Mouse (Mus musculus) heart, postnatal 0 days (tissue): ENCODE data around the gene Tdrd1. TPM values are rescaled to one million over a fixed set of nuclear protein-coding genes. Genes with fewer than 3 reads are reported as not detected.

Experiments used
- ATAC-seq: fragments of 200-750 bp; cut with Nextera tagmentation; 2 replicates; pipeline ENCODE4 v1.8.0; 2017; ENCODE audit warnings: low read depth, moderate number of reproducible peaks, moderate library complexity; ENCODE audit not compliant: insufficient read depth
- DNase-seq: peaks from one replicate; pipeline ENCODE4 v3.0.0-alpha.2; 2016; ENCODE audit warnings: low spot score
- H3K27ac ChIP-seq: fragments of 300-500 bp; sonication (generic); 2 replicates; pipeline ENCODE4 v1.5.1; 2014; ENCODE audit warnings: low read depth, mild to moderate bottlenecking
- H3K27me3 ChIP-seq: fragments of 300-500 bp; sonication (generic); 2 replicates; pipeline ENCODE4 v1.6.1; 2014; ENCODE audit warnings: low read length, mixed read lengths; ENCODE audit not compliant: control insufficient read depth, insufficient read depth
- H3K36me3 ChIP-seq: fragments of 300-500 bp; sonication (generic); replicated peaks from 2 replicates; pipeline ENCODE4 v1.6.1; 2014; ENCODE audit warnings: low read length, mixed read lengths; ENCODE audit not compliant: control insufficient read depth, insufficient read depth
- H3K4me1 ChIP-seq: fragments of 300-500 bp; sonication (generic); 2 replicates; pipeline ENCODE4 v1.6.1; 2014; ENCODE audit warnings: antibody characterized with exemption; ENCODE audit not compliant: control insufficient read depth, insufficient read depth
- H3K4me2 ChIP-seq: fragments of 300-500 bp; sonication (generic); 2 replicates; pipeline ENCODE4 v1.6.1; 2014; ENCODE audit warnings: low read depth, mild to moderate bottlenecking, low read length, moderate library complexity
- H3K4me3 ChIP-seq: fragments of 300-500 bp; sonication (generic); 2 replicates; pipeline ENCODE4 v1.5.1; 2014; ENCODE audit warnings: low read depth, low read length
- H3K9ac ChIP-seq: fragments of 300-500 bp; sonication (generic); replicated peaks from 2 replicates; pipeline ENCODE4 v1.6.1; 2014; ENCODE audit warnings: low read depth, low read length, mixed read lengths
- H3K9me3 ChIP-seq: fragments of 300-500 bp; sonication (generic); replicated peaks from 2 replicates; pipeline ENCODE4 v1.6.1; 2016; ENCODE audit warnings: low read length; ENCODE audit not compliant: control insufficient read depth
- CTCF ChIP-seq: IDR thresholded peaks from 2 replicates; pipeline ENCODE4 v1.5.1; 2016; ENCODE audit warnings: antibody characterized with exemption, control low read depth, low read depth
- EP300 ChIP-seq: IDR thresholded peaks from 2 replicates; pipeline ENCODE4 v1.6.1; 2016; ENCODE audit warnings: antibody characterized with exemption, low read depth
- WGBS: fragments of 180-500 bp; shearing (Covaris S2); extraction: QIAGEN DNeasy Blood & Tissue Kit; methylation state at CpG from one replicate; pipeline ENCODE4 v1.1.7; 2014; 5-methylcytosine and 5-hydroxymethylcytosine counted together
- polyA plus RNA-seq: library from polyadenylated mRNA; unstranded; fragments of >200 nt; fragmentation: Nextera tagmentation; extraction: Ambion mirVana; gene quantifications from 2 replicates; pipeline ENCODE4 v1.2.1, GENCODE M21; 2015
- total RNA-seq: library from RNA; depleted of rRNA; stranded (reverse); fragments of >200 nt; gene quantifications from 2 replicates; pipeline ENCODE4 v1.2.3, GENCODE M21; 2014; ENCODE audit warnings: low replicate concordance

The Tdrd1 gene
- total and polyA plus RNA-seq, 2 experiments from 2014 or later: 0.10 TPM; not detected in 1

DNA sequence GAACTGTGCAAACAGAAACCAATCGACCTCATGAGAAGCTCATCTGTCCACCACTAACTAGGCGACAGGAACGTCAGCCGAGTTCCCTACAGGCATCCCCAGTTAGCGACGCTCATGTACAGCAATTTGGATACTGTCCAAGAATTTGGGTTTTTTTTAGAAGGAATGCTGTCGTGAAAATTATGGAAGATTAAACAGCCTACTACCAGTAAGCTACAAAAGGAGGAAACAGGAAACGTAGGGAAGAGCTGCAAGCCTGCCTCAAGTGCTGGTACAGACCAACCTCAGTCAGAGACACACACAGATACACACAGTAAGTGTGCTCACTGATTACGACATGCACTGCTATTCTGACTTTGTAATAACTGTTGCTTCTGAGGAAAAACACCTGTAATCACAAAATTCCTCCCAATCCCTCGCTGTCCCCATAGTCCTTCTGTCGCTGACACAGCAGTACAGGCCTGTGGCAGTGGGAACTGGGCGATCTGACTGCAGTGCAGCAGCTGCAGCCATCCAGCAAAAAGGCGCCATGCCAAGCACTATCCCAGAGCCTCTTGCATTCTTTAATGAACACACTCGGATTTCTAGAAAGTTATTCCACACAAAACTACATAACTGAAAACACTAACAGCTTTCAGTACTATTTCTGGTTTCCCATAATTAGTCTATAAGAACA is 8.0 kb upstream of the Tdrd1 start:
- H3K9ac ChIP-seq: no peak overlapping the region
- no peak for TF ChIP-seq CTCF
- peak; percentile 51; the same call in 1 of the 2 replicates for TF ChIP-seq EP300
- WGBS: 5% methylated on average over 14 of the region's 14 CpGs
- peak overlapping the region; percentile 17; the same call in 1 of the 2 replicates for H3K4me3 ChIP-seq
- H3K36me3 ChIP-seq: peaks cover 10% of the 10 kb centered on the region
- peaks cover 47% of the 10 kb centered on the region for H3K4me1 ChIP-seq
- ATAC-seq (peak; percentile 33), DNase-seq (peak; percentile 92)
- H3K9me3 ChIP-seq: no peaks in the 10 kb centered on the region
- H3K4me2 ChIP-seq: peak overlapping the region; percentile 51
- no peaks in the 10 kb centered on the region for H3K27me3 ChIP-seq
- H3K27ac ChIP-seq: peak overlapping the region; percentile 90

GRCm38 (mm10) chr19:56821040-56821797 is 4.8 kb upstream of the Tdrd1 start:
- Histone ChIP-seq H3K27me3 (peaks cover 5% of the 10 kb centered on the region; the same call in 1 of the 2 replicates), H3K4me1 (peaks cover 43% of the 10 kb centered on the region), H3K4me3 (peak overlapping the region; percentile 92), H3K9ac (peak overlapping the region; percentile 95), H3K4me2 (peak overlapping the region; percentile 72), H3K27ac (peak overlapping the region; percentile 83), H3K9me3 (no peaks in the 10 kb centered on the region), H3K36me3 (no peaks in the 10 kb centered on the region)
- no peak for DNase-seq
- no peak for ATAC-seq
- 4% methylated on average over 22 of the region's 22 CpGs for WGBS
- TF ChIP-seq CTCF: no peak
- no peak for TF ChIP-seq EP300

DNA sequence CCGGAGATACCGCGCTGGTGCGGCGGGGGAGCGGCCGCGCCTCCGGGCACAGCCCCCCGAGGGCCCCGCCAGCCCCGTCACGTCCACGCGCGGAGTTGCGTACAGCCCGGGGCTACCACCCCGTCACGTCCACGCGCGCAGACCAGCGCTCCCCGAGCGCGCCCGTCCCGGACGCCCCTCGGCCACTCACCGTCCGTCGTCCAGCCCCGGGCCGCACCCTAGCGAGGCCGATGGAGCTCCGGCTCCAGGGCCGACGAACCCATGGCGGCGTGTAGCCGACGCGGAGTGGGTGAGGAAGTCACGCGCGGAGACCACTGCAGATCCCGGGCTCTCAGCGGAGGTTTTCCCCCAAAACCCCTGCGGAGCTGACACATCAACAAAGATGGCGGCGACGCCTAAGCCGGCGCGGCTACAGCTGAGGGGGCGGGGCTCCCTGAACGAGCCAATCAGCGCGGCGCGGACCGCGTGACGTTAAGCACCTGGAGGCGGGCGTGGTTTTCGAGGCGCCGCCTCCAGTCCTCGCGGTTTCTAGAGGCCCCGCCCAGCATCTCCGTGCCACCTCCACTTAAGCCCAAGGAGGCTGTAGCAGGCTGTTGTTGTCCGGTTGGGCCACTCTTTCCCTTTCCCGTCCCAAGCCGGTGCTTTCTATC is 4.1 kb upstream of the Tdrd1 start, which contains the start of gene Ccdc186:
Gene Ccdc186 (minus strand): TSS at position 393 of the 650 bp plus-strand sequence.
- peak within 1 kb of the TSS; percentile 83 for H3K27ac ChIP-seq
- peaks cover 7% of the 10 kb centered on the region; the same call in 1 of the 2 replicates for H3K27me3 ChIP-seq
- H3K9me3 ChIP-seq: no peaks in the 10 kb centered on the region
- DNase-seq (peak; percentile 96), ATAC-seq (peak; percentile 97)
- peaks cover 35% of the 10 kb centered on the region for H3K4me1 ChIP-seq
- TF ChIP-seq CTCF (no peak), EP300 (no peak)
- under 1% methylated on average over 67 of the region's 79 CpGs for WGBS
- H3K9ac ChIP-seq: peak within 1 kb of the TSS; percentile 95
- H3K36me3 ChIP-seq: no peaks in the 10 kb centered on the region
- H3K4me2 ChIP-seq: peak within 1 kb of the TSS; percentile 72
- peak within 1 kb of the TSS; percentile 92 for H3K4me3 ChIP-seq

- WGBS: 20% methylated on average over 10 of the region's 10 CpGs
- DNase-seq (no peak), ATAC-seq (no peak)
- Histone ChIP-seq H3K4me2 (peak overlapping the region; percentile 61), H3K9ac (no peak overlapping the region), H3K4me1 (peaks cover 30% of the 10 kb centered on the region), H3K27me3 (peaks cover 7% of the 10 kb centered on the region; the same call in 1 of the 2 replicates), H3K36me3 (no peaks in the 10 kb centered on the region), H3K9me3 (no peaks in the 10 kb centered on the region), H3K27ac (peak overlapping the region; percentile 83; the same call in 1 of the 2 replicates), H3K4me3 (peak overlapping the region; percentile 92)
- TF ChIP-seq CTCF (no peak), EP300 (no peak)
Measured at GRCm38 (mm10) chr19:56822448-56822836, 3.6 kb upstream of the Tdrd1 start.

DNA sequence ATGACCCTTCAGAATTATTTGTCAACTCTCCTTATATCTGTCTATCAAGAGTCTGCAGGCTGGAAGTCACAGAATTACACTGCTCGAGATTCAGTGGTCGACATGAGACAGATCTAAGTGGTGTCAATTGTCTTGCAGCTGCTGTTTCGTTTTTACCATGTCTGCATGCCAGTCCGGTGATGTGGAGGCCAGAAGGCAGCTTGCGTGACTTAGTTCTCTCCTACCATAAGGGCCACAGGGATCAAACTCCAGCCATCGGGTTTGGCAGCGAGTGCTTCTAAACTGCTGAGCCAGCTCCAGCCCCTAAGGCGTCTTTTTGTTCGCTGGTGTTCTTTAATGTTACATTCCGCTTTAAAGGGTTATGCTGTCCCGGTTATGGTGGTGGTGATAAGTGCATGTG is 2.3 kb downstream of the Tdrd1 start:
- Histone ChIP-seq H3K36me3 (no peaks in the 10 kb centered on the region), H3K4me3 (no peak overlapping the region), H3K9ac (no peak overlapping the region), H3K9me3 (no peaks in the 10 kb centered on the region), H3K27ac (no peak overlapping the region), H3K27me3 (peaks cover 7% of the 10 kb centered on the region; the same call in 1 of the 2 replicates), H3K4me1 (no peaks in the 10 kb centered on the region), H3K4me2 (no peak overlapping the region)
- DNase-seq (no peak), ATAC-seq (no peak)
- 69% methylated on average over 11 of the region's 11 CpGs for WGBS
- TF ChIP-seq CTCF: no peak
